Mouse (Mus musculus) CH12.LX (cell line): ENCODE results near the gene Prr5l. TPM values are rescaled to one million over a fixed set of nuclear protein-coding genes. Genes with fewer than 3 reads are reported as not detected.

ENCODE experiments used
- DNase-seq: peaks from one replicate; pipeline ENCODE4 v3.0.0-alpha.2; 2013; ENCODE audit errors: extremely low read depth
- H3K27ac ChIP-seq: 2 replicates; pipeline ENCODE4 v1.5.1; 2012; ENCODE audit warnings: low read depth, mild to moderate bottlenecking, control low read depth, moderate library complexity; ENCODE audit not compliant: insufficient read depth
- H3K27me3 ChIP-seq: replicated peaks from 2 replicates; pipeline ENCODE3; 2012; ENCODE audit warnings: inconsistent platforms
- H3K36me3 ChIP-seq, 2 experiments: replicated peaks in 1 of 2; 2 replicates each; pipeline versions ENCODE3 to v1.6.1; 2012; ENCODE audit warnings: inconsistent platforms in 1 of 2, low read length in 1 of 2, mild to moderate bottlenecking in 1 of 2, mixed read lengths in 1 of 2, moderate library complexity in 1 of 2; ENCODE audit not compliant: control insufficient read depth in 1 of 2, insufficient read depth in 1 of 2
- H3K4me1 ChIP-seq, 2 experiments: 2 replicates each; pipeline ENCODE4 v1.6.1; 2012; ENCODE audit warnings: inconsistent platforms in 1 of 2, moderate library complexity in 1 of 2; ENCODE audit not compliant: insufficient read depth in 2 of 2, control insufficient read depth in 1 of 2
- H3K4me2 ChIP-seq: 2 replicates; pipeline ENCODE4 v1.6.1; 2012; ENCODE audit warnings: low read depth, mild to moderate bottlenecking, control low read depth; ENCODE audit not compliant: poor library complexity, insufficient read depth, severe bottlenecking
- H3K4me3 ChIP-seq, 3 experiments: fragments of 150-350 bp in 1 of 3; sonication (generic) in 1 of 3; replicated peaks in 1 of 3; 2 replicates each; pipeline versions ENCODE3 to v1.5.1; 2011 to 2012; ENCODE audit warnings: low read depth in 2 of 3, low read length in 2 of 3, mild to moderate bottlenecking in 2 of 3, moderate library complexity in 2 of 3, control low read depth in 1 of 3, improper control_type of control experiment in 1 of 3, inconsistent platforms in 1 of 3, mixed read lengths in 1 of 3; ENCODE audit not compliant: poor library complexity in 1 of 3
- H3K79me2 ChIP-seq: replicated peaks from 2 replicates; pipeline ENCODE4 v1.6.1; 2012; ENCODE audit warnings: mild to moderate bottlenecking, moderate library complexity; ENCODE audit not compliant: control insufficient read depth, poor library complexity, insufficient read depth, severe bottlenecking; ENCODE audit errors: extremely low read depth
- H3K9ac ChIP-seq: 2 replicates; pipeline ENCODE4 v1.6.1; 2012; ENCODE audit warnings: low read depth, mild to moderate bottlenecking, control low read depth, moderate library complexity; ENCODE audit not compliant: insufficient read depth
- H3K9me3 ChIP-seq: replicated peaks from 2 replicates; pipeline ENCODE3; 2012; ENCODE audit warnings: low read length, inconsistent platforms, mixed read lengths
- CHD1 ChIP-seq: IDR thresholded peaks from 2 replicates; pipeline ENCODE4 v1.6.1; 2012; ENCODE audit warnings: low read depth, low read length, improper control_type of control experiment, inconsistent platforms
- CTCF ChIP-seq, 2 experiments: IDR thresholded peaks in 1 of 2; conservative IDR thresholded peaks in 1 of 2; 2 replicates each; pipeline ENCODE4 v1.5.1; 2011 to 2012; ENCODE audit warnings: low read depth in 2 of 2, low read length in 2 of 2, improper control_type of control experiment in 1 of 2, inconsistent platforms in 1 of 2, mild to moderate bottlenecking in 1 of 2, moderate library complexity in 1 of 2
- E2F4 ChIP-seq: IDR thresholded peaks from 2 replicates; pipeline ENCODE4 v1.6.1; 2011; ENCODE audit warnings: low read depth, low read length, improper control_type of control experiment; ENCODE audit not compliant: insufficient replicate concordance
- EP300 ChIP-seq: IDR thresholded peaks from 2 replicates; pipeline ENCODE4 v1.6.1; 2011; ENCODE audit warnings: low read length, improper control_type of control experiment
- ETS1 ChIP-seq: conservative IDR thresholded peaks from 2 replicates; pipeline ENCODE4 v1.6.1; 2012; ENCODE audit warnings: low read depth, mild to moderate bottlenecking, inconsistent platforms, low read length, improper control_type of control experiment, moderate library complexity
- GABPA ChIP-seq: IDR thresholded peaks from 2 replicates; pipeline ENCODE4 v1.6.1; 2012; ENCODE audit warnings: low read depth, low read length, improper control_type of control experiment, inconsistent platforms; ENCODE audit not compliant: insufficient replicate concordance
- HCFC1 ChIP-seq: IDR thresholded peaks from 2 replicates; pipeline ENCODE4 v1.6.1; 2012; ENCODE audit warnings: low read depth, mild to moderate bottlenecking, inconsistent platforms, low read length, improper control_type of control experiment
- IRF4 ChIP-seq: IDR thresholded peaks from 2 replicates; pipeline ENCODE4 v1.6.1; 2014; ENCODE audit warnings: low read depth, mild to moderate bottlenecking, inconsistent platforms, low read length, improper control_type of control experiment
- MAFK ChIP-seq: IDR thresholded peaks from 2 replicates; pipeline ENCODE4 v1.6.1; 2011; ENCODE audit warnings: low read length, improper control_type of control experiment; ENCODE audit not compliant: insufficient replicate concordance
- MEF2A ChIP-seq: IDR thresholded peaks from 2 replicates; pipeline ENCODE4 v1.6.1; 2014; ENCODE audit warnings: low read depth, mild to moderate bottlenecking, inconsistent platforms, low read length, improper control_type of control experiment, borderline replicate concordance
- POLR2A ChIP-seq: IDR thresholded peaks from 2 replicates; pipeline ENCODE4 v1.6.1; 2011; ENCODE audit warnings: low read depth, mild to moderate bottlenecking, improper control_type of control experiment, low read length
- RCOR1 ChIP-seq: conservative IDR thresholded peaks from 2 replicates; pipeline ENCODE4 v1.6.1; 2012; ENCODE audit warnings: low read depth, mild to moderate bottlenecking, inconsistent platforms, low read length, improper control_type of control experiment
- TCF12 ChIP-seq: IDR thresholded peaks from 2 replicates; pipeline ENCODE4 v1.6.1; 2014; ENCODE audit warnings: low read depth, mild to moderate bottlenecking, inconsistent platforms, low read length, improper control_type of control experiment
- UBTF ChIP-seq: IDR thresholded peaks from 2 replicates; pipeline ENCODE4 v1.6.1; 2012; ENCODE audit warnings: low read depth, mild to moderate bottlenecking, inconsistent platforms, low read length, improper control_type of control experiment, moderate library complexity
- dilution Hi-C: fragments of 300-500 bp; cut with MboI; formaldehyde crosslinking; loops from 2 replicates; pipeline ENCODE4 v1.14.3; 2020; ENCODE audit warnings: low sequenced_read_pairs; ENCODE audit not compliant: extremely low pct_unique_long_range_greater_than_20kb, extremely low pct_ligation_motif_present
- in situ Hi-C: fragments of 300-500 bp; cut with MboI; formaldehyde crosslinking; loops from 3 replicates; pipeline ENCODE4 v1.14.3; 2019; ENCODE audit warnings: low sequenced_read_pairs, low pct_ligation_motif_present, low pct_unique_long_range_greater_than_20kb, mixed read lengths
- polyA plus RNA-seq: library from polyadenylated mRNA; unstranded; fragments of >175 nt; gene quantifications from 2 replicates; pipeline ENCODE4 v1.2.1, GENCODE M21; 2012; ENCODE audit warnings: low read depth; ENCODE audit not compliant: insufficient read length
- total RNA-seq, 2 experiments: library from RNA; depleted of rRNA; stranded (reverse); fragments of 300-350 nt in 1 of 2; fragments of >200 nt in 1 of 2; gene quantifications; 2 replicates each; pipeline ENCODE4 v1.2.3; 2012 to 2014

Gene Prr5l
- total and polyA plus RNA-seq, 3 experiments: 0.21 to 0.93 TPM; not detected in 1

- peaks cover 13 to 43% of the 10 kb centered on the region in 2 experiments for H3K4me1 ChIP-seq
Measured at GRCm38 (mm10) chr2:101826186-101826707, 56.6 kb downstream of the Prr5l start.

GRCm38 (mm10) chr2:101825226-101826120 lies 57.4 kb downstream of the Prr5l start:
- Histone ChIP-seq H3K79me2 (no peaks in the 10 kb centered on the region), H3K4me3 (no peak overlapping the region), H3K4me1 (peaks cover 8 to 40% of the 10 kb centered on the region in 2 experiments), H3K4me2 (no peak overlapping the region), H3K27me3 (peaks cover 8% of the 10 kb centered on the region), H3K27ac (no peak overlapping the region), H3K9me3 (no peaks in the 10 kb centered on the region), H3K9ac (no peak overlapping the region), H3K36me3 (no peaks in the 10 kb centered on the region)
- TF ChIP-seq CHD1 (no peak), TCF12 (no peak), ETS1 (no peak), IRF4 (no peak), GABPA (no peak), MEF2A (no peak), EP300 (no peak), HCFC1 (no peak), CTCF (conservative IDR thresholded peaks at IDR 0.05 in 1 of 2, IDR thresholded peaks at IDR 0.05 in 1 of 2; ENCODE audit: low read depth in 2 of 2, low read length in 2 of 2) (no peak), UBTF (no peak), E2F4 (no peak), RCOR1 (no peak), POLR2A (no peak)
- in situ Hi-C loops (loop anchor here (10.0 kb wide), 1 partner anchor 111 kb away; no protein-coding TSS in a partner anchor), dilution Hi-C loops (no loop called here)
- no peak for DNase-seq

More at GRCm38 (mm10) chr2:101826186-101826707, 56.6 kb downstream of the Prr5l start:
- Histone ChIP-seq H3K4me3 (no peak overlapping the region), H3K79me2 (no peaks in the 10 kb centered on the region), H3K9me3 (no peaks in the 10 kb centered on the region), H3K27ac (no peak overlapping the region), H3K4me2 (no peak overlapping the region), H3K36me3 (no peaks in the 10 kb centered on the region), H3K27me3 (peaks cover 8% of the 10 kb centered on the region), H3K9ac (no peak overlapping the region)
- in situ Hi-C loops (loop anchor here (10.0 kb wide), 1 partner anchor 111 kb away; no protein-coding TSS in a partner anchor), dilution Hi-C loops (no loop called here)
- DNase-seq: no peak
- TF ChIP-seq MEF2A (peak; percentile 60; the same call in 1 of the 2 replicates), MAFK (no peak), HCFC1 (no peak), POLR2A (no peak)
